In genomic region chrX:8252334-8253285, GRCm38 (mm10) we compare ENCODE assay signal across 8 mouse cellular contexts. TPM values are rescaled to one million over a fixed set of nuclear protein-coding genes. Genes with fewer than 3 reads are reported as not detected.
DNase-seq lines count a peak whose midpoint lies in the region; ATAC-seq and TF ChIP-seq lines count a peak whose summit lies in the region.

Gene Ftsj1 (minus strand): TSS chrX:8252406.

- WGBS in heart, embryonic 12.5 days, result 10% methylated on average over 45 of the region's 45 CpGs
- WGBS in kidney, postnatal 0 days, result 22% methylated on average over 45 of the region's 45 CpGs
- 10% methylated on average over 45 of the region's 45 CpGs for WGBS in liver, embryonic 11.5 days
- WGBS in stomach, embryonic 14.5 days, result 15% methylated on average over 45 of the region's 45 CpGs

- H3K79me3 ChIP-seq in C2C12 (ENCODE audit: low read depth), result peaks cover 4% of the 10 kb centered on the region

- peak; percentile 92 for ATAC-seq in heart, embryonic 12.5 days (ENCODE audit: insufficient number of reproducible peaks, low FRiP score)
- peak; percentile 95 for ATAC-seq in kidney, postnatal 0 days (replicated peaks; ENCODE audit: low FRiP score, low read depth)
- ATAC-seq in liver, embryonic 11.5 days (replicated peaks; ENCODE audit: low FRiP score), result peak; percentile 86
- peak; percentile 91 for ATAC-seq in stomach, embryonic 14.5 days (ENCODE audit: insufficient number of reproducible peaks, insufficient read depth, low FRiP score, low read depth)

- peak within 1 kb of the TSS; percentile 55 for H3K4me3 ChIP-seq in C2C12 (ENCODE audit: insufficient read depth, poor library complexity, severe bottlenecking)
- peak within 1 kb of the TSS; percentile 92 for H3K4me3 ChIP-seq in erythroblast, embryonic 14.5 days (replicated peaks)
- H3K4me3 ChIP-seq in heart, embryonic 12.5 days, result peak within 1 kb of the TSS; percentile 64
- H3K4me3 ChIP-seq in kidney, postnatal 0 days (replicated peaks; ENCODE audit: low read depth, low read length), result peak within 1 kb of the TSS; percentile 44
- H3K4me3 ChIP-seq in liver, embryonic 11.5 days (ENCODE audit: low read depth, low read length), result peak within 1 kb of the TSS; percentile 69
- peak within 1 kb of the TSS; percentile 45 for H3K4me3 ChIP-seq in stomach, embryonic 14.5 days (ENCODE audit: low read depth, low read length)

- TF ChIP-seq CTCF in C2C12 (IDR thresholded peaks at IDR 0.05; ENCODE audit: control insufficient read depth, insufficient read depth, insufficient read length), result no peak
- TF ChIP-seq CTCF in brain, embryonic 14.5 days (IDR thresholded peaks at IDR 0.05; ENCODE audit: borderline replicate concordance, extremely low read depth, insufficient read depth, insufficient read length), result no peak
- TF ChIP-seq CTCF in kidney, postnatal 0 days (IDR thresholded peaks at IDR 0.05; ENCODE audit: low read depth), result no peak

- H3K4me2 ChIP-seq in heart, embryonic 12.5 days, result peak within 1 kb of the TSS; percentile 74
- peak within 1 kb of the TSS; percentile 53 for H3K4me2 ChIP-seq in kidney, postnatal 0 days (ENCODE audit: low read length)
- H3K4me2 ChIP-seq in liver, embryonic 11.5 days, result peak within 1 kb of the TSS; percentile 71
- H3K4me2 ChIP-seq in stomach, embryonic 14.5 days (replicated peaks; ENCODE audit: low read depth, low read length), result peak within 1 kb of the TSS; percentile 57

- H3K27ac ChIP-seq in heart, embryonic 12.5 days (ENCODE audit: poor library complexity, severe bottlenecking), result peak within 1 kb of the TSS; percentile 66; the same call in 1 of the 2 replicates
- 0 out of 2 replicates have a peak within 1 kb of the TSS, but pooled peaks have one; percentile 47 for H3K27ac ChIP-seq in kidney, postnatal 0 days
- H3K27ac ChIP-seq in liver, embryonic 11.5 days (ENCODE audit: low read depth, low read length), result peak within 1 kb of the TSS; percentile 64
- H3K27ac ChIP-seq in stomach, embryonic 14.5 days (ENCODE audit: low read length), result no peak within 1 kb of the TSS

- peak within 1 kb of the TSS; percentile 77 for H3ac ChIP-seq in C2C12 (ENCODE audit: control insufficient read depth, insufficient read length, low read depth)

- H3K27me3 ChIP-seq in C2C12 (ENCODE audit: control insufficient read depth, insufficient read depth, insufficient read length), result no peaks in the 10 kb centered on the region
- H3K27me3 ChIP-seq in erythroblast, embryonic 14.5 days (ENCODE audit: control insufficient read depth), result no peaks in the 10 kb centered on the region
- H3K27me3 ChIP-seq in heart, embryonic 12.5 days (replicated peaks), result no peaks in the 10 kb centered on the region
- no peaks in the 10 kb centered on the region for H3K27me3 ChIP-seq in kidney, postnatal 0 days (ENCODE audit: insufficient read depth, low read length)
- H3K27me3 ChIP-seq in liver, embryonic 11.5 days (replicated peaks; ENCODE audit: control insufficient read depth, insufficient read depth, low read length), result no peaks in the 10 kb centered on the region
- no peaks in the 10 kb centered on the region for H3K27me3 ChIP-seq in stomach, embryonic 14.5 days (ENCODE audit: control insufficient read depth, insufficient read depth, low read length)

- H3K36me3 ChIP-seq in C2C12 (ENCODE audit: control insufficient read depth, insufficient read depth), result no peaks in the 10 kb centered on the region
- H3K36me3 ChIP-seq in erythroblast, embryonic 14.5 days (ENCODE audit: control insufficient read depth), result peaks cover 28% of the 10 kb centered on the region
- H3K36me3 ChIP-seq in heart, embryonic 12.5 days, result peaks cover 6% of the 10 kb centered on the region; the same call in 1 of the 2 replicates
- no peaks in the 10 kb centered on the region for H3K36me3 ChIP-seq in kidney, postnatal 0 days (ENCODE audit: insufficient read depth, low read length)
- no peaks in the 10 kb centered on the region for H3K36me3 ChIP-seq in liver, embryonic 11.5 days (ENCODE audit: control insufficient read depth, insufficient read depth, low read length)
- H3K36me3 ChIP-seq in stomach, embryonic 14.5 days (ENCODE audit: control insufficient read depth, insufficient read depth, low read length), result no peaks in the 10 kb centered on the region

- peak within 1 kb of the TSS; percentile 77 for H3K9ac ChIP-seq in heart, embryonic 12.5 days
- peak within 1 kb of the TSS; percentile 59 for H3K9ac ChIP-seq in kidney, postnatal 0 days (ENCODE audit: low read depth, low read length)
- peak within 1 kb of the TSS; percentile 72 for H3K9ac ChIP-seq in liver, embryonic 11.5 days (ENCODE audit: low read depth, low read length)
- peak within 1 kb of the TSS; percentile 46 for H3K9ac ChIP-seq in stomach, embryonic 14.5 days (replicated peaks; ENCODE audit: low read depth, low read length)

- H3K9me3 ChIP-seq in erythroblast, embryonic 14.5 days (ENCODE audit: control insufficient read depth, low read length), result peaks cover 3% of the 10 kb centered on the region
- no peaks in the 10 kb centered on the region for H3K9me3 ChIP-seq in heart, embryonic 12.5 days (replicated peaks)
- no peaks in the 10 kb centered on the region for H3K9me3 ChIP-seq in kidney, postnatal 0 days (replicated peaks; ENCODE audit: low read length)
- H3K9me3 ChIP-seq in liver, embryonic 11.5 days (ENCODE audit: control insufficient read depth, low read length), result no peaks in the 10 kb centered on the region
- no peaks in the 10 kb centered on the region for H3K9me3 ChIP-seq in stomach, embryonic 14.5 days (ENCODE audit: control insufficient read depth, low read depth, low read length)

- peak; percentile 97 for DNase-seq in brain, embryonic 14.5 days (ENCODE audit: low read depth)
- peak; percentile 93 for DNase-seq in kidney, postnatal 0 days (ENCODE audit: low spot score)
- DNase-seq in liver, embryonic 11.5 days (ENCODE audit: low spot score), result peak; percentile 78
- peak; percentile 93 for DNase-seq in naive thymus-derived CD4-positive, alpha-beta T cell, adult 2 months (ENCODE audit: low read depth)

- H3K79me2 ChIP-seq in C2C12 (ENCODE audit: control insufficient read depth, insufficient read depth), result peaks cover 18% of the 10 kb centered on the region

- peaks cover 31% of the 10 kb centered on the region for H3K4me1 ChIP-seq in erythroblast, embryonic 14.5 days (ENCODE audit: control insufficient read depth)
- H3K4me1 ChIP-seq in heart, embryonic 12.5 days (replicated peaks), result no peaks in the 10 kb centered on the region
- H3K4me1 ChIP-seq in kidney, postnatal 0 days (replicated peaks; ENCODE audit: insufficient read depth, low read length), result no peaks in the 10 kb centered on the region
- H3K4me1 ChIP-seq in liver, embryonic 11.5 days (replicated peaks; ENCODE audit: control insufficient read depth, insufficient read depth, low read length), result no peaks in the 10 kb centered on the region
- H3K4me1 ChIP-seq in stomach, embryonic 14.5 days (ENCODE audit: control insufficient read depth, insufficient read depth, low read length), result no peaks in the 10 kb centered on the region

- no peak for TF ChIP-seq POLR2A in brain, embryonic 14.5 days (IDR thresholded peaks at IDR 0.05; ENCODE audit: borderline replicate concordance, extremely low read depth, insufficient read depth, insufficient read length, poor library complexity, severe bottlenecking)

TF ChIP-seq in C2C12, 6 proteins besides CTCF, POLR2A, EP300 and RAD21:
- TF ChIP-seq CEBPB (IDR thresholded peaks at IDR 0.05; ENCODE audit: low read depth) (peak; percentile 89), FOSL1 (IDR thresholded peaks at IDR 0.05; ENCODE audit: insufficient read depth, low read length, poor library complexity, severe bottlenecking) (no peak)

RNA-seq across cellular contexts. Expression of gene Ftsj1, which starts in this region (rescaled TPM):
- 36.1 TPM for polyA plus RNA-seq in C2C12 (2012; fragmentation: generic; extraction: Trizol)
- polyA plus RNA-seq in brain, embryonic 14.5 days (2012; rRNA removed), result 47.5 and 55.4 TPM in 2 replicates
- polyA plus RNA-seq in erythroblast, embryonic 14.5 days (2012), result 4.6 and 6.7 TPM in 2 replicates
- polyA plus RNA-seq in heart, embryonic 12.5 days (2016; fragmentation: Nextera tagmentation; extraction: Ambion mirVana), result 24.7 and 24.8 TPM in 2 replicates
- polyA plus RNA-seq in kidney, postnatal 0 days (2015; fragmentation: Nextera tagmentation; extraction: Ambion mirVana), result 27.7 and 29.2 TPM in 2 replicates
- polyA plus RNA-seq in liver, embryonic 11.5 days (2014; fragmentation: Nextera tagmentation; extraction: Ambion mirVana), result 59.6 and 62.7 TPM in 2 replicates
- 41.5 and 47.9 TPM in 2 replicates for polyA plus RNA-seq in stomach, embryonic 14.5 days (2014; fragmentation: Nextera tagmentation; extraction: Ambion mirVana)
